Mouse (Mus musculus) lung, postnatal 4 days (tissue): ENCODE results near the gene Pnmal1.
A peak's percentile ranks its signal among the peaks of the same experiment; 100 is the strongest.

Source experiments
- DNase-seq, 2 experiments: peaks; one replicate each; pipeline ENCODE4 v3.0.0; 2021

Gene Pnmal1

DNA sequence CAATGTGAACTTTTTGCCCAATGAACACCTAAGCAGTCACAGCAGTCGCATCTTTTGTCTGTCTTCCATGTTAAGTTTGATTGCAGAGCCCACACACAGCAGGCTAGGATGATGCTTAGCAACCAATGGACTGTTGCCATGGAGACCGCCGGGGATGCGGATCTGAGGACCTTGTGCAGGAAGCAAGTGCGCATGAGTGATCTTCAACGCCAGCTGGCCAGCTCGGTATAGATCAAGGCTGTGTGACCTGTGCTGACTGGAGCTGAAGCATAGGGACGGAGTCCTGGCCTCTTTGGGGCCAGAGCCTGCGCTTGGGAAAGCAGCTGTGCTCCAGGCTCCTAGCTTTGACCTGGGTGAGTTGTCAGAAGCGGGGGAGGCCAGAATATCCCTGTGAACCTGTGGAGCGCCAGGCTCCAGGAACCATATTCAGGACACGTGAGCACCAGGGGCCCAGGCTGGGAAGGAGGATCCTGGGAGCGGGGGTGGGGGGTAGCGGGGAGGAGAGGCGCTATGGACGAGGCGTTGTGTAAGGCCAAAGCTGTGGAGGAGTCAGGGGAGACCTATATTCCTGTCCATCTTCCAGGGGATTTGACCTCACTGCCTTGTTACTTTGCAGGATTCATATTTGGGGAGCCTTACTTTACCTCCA lies at the start of gene Pnmal1:
Gene Pnmal1 (plus strand): TSS at position 141 of the 649 bp plus-strand sequence.
- DNase-seq: no peak

DNA sequence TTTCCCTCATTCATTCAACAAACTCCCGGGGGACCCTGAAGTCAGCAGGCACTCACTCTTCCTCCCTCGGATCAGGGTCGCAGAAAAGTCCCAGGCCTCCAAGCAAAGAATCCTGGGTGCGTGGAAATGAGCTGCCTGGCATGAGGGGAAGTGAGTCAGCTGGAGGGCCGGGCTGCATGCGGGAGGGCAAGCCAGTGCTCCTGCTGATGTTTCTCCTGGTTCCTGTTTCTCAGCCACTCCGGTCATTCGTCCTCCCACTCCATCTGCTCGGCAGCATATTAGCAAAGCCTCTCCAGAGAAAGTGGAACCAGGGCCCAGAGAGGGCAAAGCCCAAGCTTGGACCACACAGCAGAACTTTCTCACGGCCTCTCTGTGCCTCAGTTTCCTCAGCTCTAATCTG lies 49.6 kb upstream of the Pnmal1 start:
- peak; percentile 54 to 58 for DNase-seq

DNA sequence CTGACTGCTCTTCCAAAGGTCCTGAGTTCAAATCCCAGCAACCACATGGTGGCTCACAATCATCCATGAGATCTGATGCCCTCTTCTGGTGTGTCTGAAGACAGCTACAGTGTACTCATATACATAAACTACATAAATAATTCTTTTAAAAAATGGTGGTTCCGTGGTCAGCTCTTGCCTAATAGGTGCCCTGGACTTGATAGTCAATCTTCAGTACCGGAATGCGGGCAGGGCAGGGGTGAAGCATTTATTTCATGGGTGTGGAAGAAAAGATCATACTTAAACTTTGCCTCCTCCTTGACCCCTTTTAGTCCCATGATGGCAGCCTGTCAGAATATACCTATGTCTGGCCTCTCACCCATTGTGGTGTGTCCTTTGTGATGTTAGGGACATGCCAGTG lies 47.6 kb upstream of the Pnmal1 start:
- DNase-seq: no peak

DNA sequence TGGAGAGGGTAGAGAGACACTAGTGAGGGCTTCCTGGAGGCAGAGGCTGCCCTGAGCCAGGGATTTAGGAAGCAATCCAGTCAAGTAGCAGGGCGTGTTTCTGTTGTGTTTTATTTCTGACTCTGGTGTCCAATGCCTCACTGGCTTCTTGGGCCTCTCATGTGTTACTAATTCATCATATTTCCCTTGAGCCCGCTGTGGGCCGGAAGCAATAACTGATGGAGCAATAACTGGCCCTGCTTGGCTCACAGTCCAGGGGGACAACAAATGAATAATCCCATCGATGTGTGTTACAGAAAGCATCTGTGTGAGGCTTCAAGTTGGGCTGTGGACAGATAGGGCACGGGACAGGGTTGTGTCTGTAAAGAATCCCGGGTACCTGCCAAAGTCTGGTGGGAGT lies 47.1 kb upstream of the Pnmal1 start:
- peak in 1 of 2 experiments; percentile 47 for DNase-seq

DNA sequence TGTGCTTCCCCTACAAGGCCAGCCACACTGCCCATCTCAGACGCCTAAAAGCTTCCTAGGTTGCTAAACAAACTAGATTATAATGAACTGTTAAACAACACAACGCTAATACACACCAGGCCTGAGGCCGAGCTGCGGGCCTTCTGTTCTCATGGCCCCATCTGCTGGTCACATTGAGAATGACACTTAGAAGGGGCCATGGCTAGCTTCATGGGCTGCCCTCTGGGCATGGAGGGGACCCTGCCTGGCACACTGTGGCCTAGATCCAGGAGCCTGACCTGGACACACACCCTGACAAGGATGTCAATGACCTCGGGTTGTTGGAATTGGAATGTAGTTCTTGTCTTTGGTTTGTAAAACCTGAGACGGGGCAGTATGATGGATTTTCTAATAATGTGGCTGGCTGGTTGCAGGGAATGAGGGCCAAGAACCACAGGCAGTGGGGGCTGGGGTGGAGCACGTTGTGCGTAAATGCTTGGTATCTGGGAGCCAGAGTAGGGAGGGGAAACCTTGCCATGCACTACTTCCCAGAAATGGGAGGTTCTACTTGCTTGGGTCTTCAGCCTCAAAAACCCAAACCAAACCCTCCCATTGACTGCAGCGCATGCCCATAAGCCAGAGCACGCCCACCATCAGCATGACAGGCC lies 45.5 kb upstream of the Pnmal1 start:
- peak; percentile 69 to 83 for DNase-seq

DNA sequence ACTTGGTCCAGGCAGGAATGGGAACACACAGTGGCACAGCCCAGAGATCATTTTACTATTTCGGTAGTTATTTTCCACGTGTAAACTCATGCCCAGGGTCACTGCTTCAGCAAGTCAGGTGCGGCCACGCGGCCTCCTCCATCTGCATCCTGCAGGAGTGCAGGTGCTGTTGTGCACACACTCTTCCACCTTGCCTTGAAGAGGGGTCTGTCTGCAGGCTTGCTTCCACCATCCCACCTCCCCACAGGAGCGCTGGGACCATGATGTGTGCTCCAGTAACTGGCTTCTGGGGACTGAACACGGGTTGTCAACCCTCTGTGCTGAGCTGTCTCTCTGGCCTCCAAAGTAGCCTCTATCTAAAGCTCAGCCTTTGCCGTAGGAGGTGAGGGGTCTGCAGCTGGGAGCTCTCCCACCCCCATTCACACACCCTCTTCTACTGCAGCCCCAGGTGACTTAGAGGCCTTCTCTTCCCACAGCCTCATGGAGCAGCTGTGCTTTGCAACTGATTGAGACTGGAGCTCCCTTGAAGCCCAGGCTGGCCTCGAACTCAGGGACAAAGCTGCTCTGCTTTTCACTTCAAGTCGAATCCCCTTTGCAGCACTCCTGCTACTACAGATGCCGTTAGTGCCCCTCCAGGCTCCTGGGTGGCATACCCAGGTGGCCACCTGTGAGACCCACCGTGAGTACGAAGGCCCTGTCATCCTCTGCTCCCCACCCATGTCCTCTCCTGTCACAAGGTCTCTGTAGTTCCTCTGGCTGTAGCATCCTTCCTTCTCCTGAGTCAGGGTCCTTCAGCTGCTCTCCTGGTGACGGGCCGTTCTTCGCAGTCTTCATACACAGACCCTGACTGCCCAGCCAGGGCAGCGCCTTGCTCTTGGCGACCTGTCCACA lies 44.8 kb upstream of the Pnmal1 start:
- DNase-seq: peak in 1 of 2 experiments; percentile 21

GRCm38 (mm10) chr7:16915461-16916340 lies 43.8 kb upstream of the Pnmal1 start:
- DNase-seq: peak in 1 of 2 experiments; percentile 30

DNA sequence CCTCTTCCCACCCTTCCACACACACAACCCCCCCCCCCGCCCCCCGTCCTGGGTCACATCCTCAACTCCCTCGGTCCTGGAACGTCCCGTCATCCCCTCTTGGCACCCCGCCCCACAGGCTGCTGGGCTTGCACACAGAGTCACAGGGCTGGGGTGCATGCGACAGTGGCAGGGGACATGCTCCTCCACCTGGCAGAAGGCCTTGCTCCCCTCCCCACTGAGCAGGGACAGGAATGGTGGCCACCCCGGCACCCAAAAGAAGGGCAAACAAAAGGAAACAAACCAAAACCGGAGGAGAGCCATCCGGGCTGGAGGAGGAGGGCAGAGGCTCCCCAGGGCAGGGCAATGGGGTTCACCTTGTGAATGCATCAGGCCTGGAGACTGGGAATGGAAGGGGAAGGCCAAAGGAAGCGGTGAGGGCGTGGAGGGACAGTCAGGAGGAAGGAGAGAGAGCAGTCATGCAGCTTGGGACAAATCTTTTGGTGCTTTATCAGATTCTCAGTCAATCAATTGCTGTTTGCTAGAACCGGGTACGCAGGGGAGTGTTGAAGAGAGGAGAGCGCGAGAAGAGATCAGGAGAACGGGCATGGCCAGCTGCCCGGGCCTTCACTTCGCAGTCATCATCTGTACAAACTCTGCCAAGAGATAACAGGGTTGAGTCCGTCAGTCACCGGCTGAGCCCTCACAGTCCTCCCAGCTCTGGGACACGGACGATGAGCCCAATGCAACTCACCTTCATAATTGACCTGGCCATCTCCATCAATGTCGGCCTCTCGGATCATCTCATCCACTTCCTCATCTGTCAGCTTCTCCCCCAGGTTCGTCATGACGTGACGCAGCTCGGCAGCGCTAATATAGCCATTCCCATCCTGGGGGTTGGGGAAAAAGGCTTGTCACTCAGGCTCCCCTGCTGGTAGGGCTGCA lies 42.9 kb upstream of the Pnmal1 start:
- peak in 1 of 2 experiments; percentile 58 for DNase-seq

- no peak for DNase-seq
Observed at GRCm38 (mm10) chr7:16917447-16917846, 42.0 kb upstream of the Pnmal1 start.

DNA sequence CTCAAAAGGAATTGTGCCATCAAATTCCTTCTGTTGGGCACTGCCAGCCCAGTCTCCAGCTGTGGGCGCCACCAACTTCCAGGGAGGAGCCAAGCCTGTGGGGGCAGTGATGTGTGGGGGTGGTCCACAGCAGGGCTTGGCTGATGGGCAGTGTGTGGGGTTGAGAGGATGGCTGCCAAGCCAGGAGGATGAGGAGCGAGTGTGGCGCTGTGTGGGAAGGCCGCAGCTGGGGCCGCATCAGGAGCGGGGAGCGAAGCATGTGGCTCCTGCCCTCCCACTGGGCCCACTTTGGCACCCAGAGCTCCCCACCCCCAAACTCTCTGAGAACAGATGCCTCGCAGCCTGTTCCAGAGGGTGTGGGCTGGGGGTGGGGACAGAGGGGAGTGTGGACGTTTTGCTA lies 41.5 kb upstream of the Pnmal1 start:
- peak in 1 of 2 experiments; percentile 28 for DNase-seq

DNA sequence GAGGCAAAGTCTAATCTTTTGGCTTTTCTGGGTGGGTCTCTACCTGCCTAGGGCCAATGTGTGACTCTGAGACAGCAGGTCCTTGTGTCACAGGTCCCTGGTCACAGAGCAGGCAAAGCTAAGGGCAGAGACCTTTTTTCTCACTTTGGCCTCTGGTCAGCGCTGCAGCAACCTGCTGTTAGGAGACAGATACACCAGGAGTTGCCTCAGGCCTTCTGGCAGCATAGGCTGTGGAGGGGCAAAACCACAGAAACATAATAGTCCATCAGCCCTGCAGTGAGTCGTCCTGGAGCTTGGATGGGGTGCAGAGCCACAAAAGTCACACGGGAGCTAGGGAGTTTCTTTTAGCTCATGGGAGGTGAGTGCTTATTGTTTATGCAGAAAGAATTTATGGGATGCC lies 40.8 kb upstream of the Pnmal1 start:
- DNase-seq: no peak

DNA sequence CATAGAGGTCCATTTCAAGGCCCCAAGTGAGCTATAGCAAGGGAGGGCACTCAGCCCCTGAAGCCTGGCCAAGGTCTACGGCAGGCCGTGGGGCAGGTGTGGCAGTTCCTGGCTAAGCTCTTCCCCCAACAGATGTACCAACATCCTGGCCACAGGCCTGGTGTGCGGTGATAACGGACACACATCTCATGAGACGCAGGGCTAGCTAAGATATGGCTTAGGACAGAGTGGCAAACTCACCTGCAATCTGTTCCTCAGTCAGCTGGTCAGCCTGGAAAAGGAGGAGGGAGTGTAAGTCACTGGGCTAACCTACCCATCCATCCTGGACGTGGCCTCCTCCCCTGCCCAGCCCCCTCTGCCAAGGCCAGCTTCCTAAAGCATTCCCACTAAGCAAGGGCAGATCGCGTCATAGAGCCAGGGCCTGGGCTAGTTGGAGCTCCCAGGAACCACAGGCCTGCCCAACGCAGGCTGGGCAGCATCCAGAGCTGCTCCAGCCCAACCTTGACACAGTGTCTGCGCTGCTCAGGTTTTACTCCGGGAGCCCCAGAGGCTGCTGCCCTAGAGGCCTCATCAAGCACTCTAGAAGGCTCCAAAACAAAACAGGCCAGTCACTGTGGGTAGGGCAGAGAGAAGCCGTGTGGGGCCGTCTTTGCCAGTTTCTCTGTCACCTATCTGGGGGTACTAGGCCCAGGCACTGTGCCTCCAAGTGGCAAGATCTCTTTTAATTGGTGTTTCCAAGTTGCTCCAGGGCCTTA lies 39.9 kb upstream of the Pnmal1 start:
- DNase-seq: peak in 1 of 2 experiments; percentile 23

- no peak for DNase-seq
Observed at GRCm38 (mm10) chr7:16920150-16920579, 39.3 kb upstream of the Pnmal1 start.

DNA sequence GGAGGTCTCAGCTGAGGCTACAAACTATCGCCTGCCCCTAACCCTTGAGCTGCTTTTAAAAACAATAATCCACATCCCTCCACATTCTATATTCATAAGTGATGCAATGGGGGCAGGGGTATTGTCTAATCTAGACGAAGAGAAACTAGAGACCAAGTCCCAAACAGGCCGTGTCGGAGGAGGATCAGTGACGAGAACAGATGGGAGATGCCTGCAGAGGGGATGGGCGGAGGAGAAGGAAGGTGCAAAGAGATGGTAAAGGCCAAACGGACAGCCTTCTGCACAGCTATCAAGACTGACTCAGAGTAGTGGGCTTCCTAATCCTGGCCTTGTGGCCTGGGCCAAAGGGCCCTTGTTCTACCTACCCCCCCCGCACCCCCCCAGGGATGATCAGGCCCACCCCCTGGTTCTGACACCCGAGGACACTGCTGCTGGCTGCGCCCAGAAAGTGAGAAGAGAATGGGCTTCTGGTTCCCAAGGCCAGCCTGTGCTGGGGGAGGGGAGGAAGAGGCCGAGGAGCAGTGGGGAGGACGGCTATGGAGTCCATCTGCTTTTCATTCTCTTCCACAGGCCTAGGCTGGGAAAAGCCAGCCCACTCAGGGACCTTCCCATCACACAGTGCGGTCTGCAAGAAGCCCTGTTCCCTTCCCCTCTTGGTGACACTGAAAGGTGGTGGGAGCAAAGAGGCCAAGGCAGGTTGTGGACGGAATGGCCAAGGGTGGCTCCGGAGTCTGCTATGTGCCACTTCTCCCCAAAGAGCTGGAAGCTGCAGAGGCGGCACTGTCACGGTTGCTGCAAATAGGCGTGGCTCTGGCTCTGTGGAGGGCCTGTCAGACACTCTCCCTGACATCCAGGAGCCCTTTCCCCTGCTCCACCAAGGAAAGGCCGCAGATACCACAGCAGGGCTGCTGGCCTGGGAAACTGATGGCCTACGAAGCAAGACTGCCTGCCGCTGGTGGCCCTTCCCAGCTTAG lies 38.4 kb upstream of the Pnmal1 start:
- peak in 1 of 2 experiments; percentile 42 for DNase-seq

- DNase-seq: no peak
Observed at GRCm38 (mm10) chr7:16921881-16922335, 37.6 kb upstream of the Pnmal1 start.

DNA sequence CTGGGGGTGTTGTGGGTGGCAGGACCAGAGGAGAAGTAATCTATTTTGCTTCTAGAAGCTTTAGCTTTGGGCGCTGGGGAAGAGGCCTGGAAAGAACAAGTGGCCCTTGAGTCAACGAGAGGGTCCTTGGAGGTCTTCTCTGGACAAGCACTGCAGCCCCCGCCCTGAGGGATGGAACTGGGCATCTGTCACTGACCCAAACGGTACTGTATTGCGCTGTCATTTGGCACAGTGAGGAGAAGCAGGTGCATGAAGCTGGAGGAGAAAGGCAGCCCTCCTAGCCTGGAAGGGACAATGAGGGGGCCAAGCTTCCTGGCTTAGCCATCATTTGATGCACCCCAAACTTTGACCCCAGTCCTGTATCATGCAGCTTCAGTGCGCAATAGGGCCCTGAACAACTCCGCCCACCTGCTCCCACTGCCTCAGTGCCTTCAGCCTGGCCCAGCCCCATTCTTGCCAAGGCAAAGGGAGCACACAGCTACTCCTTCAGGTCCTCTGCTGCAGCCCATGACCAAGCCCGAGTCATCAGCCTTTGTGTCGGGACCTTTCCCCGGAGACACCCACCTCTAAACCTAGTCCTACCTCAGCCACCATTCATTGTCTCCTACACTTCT lies 37.0 kb upstream of the Pnmal1 start:
- peak in 1 of 2 experiments; percentile 43 for DNase-seq

DNA sequence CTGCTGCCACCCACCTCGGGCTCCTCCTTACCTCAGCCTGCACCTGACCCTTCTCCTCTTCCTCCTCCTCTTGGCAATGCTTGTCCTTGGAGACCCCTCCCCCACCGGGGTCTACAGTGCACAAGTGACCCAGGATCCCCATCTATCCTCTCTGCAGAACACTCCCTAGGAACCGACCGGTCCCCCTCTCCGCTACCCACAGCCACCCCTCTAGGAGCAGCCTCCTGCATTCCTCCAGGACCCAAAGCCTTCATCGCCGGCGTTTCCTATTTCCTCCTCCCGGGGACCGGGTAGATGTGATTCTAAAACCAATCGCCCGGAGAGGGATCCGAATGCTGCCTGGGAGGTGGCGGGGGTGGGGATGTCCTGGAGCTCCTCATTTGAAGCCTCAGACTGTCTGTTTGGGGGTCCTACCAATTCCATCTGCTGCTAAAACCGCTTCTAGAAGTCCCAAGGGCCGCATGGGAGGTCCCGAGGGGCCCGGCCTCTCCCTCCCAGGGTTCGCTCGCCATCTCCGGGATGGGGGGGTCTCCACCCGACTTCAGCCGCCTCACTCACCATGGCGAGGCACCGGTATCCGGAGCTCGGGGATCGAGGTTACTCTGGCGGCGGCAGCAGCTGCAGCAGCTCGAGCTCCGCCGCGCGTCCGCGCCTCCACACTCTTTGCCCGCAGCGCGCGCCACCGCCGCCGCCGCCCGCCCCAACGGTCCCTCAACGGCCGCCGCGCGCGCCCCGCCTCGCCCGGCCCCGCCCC lies 36.0 kb upstream of the Pnmal1 start:
- peak in 1 of 2 experiments; percentile 36 for DNase-seq
